Mouse (Mus musculus) kidney, adult 2 months (tissue): Measurements from ENCODE around the gene Prkacb.

Source experiments
- CTCF ChIP-seq: fragments of 200-500 bp; conservative IDR thresholded peaks from 2 replicates; pipeline ENCODE4 v1.5.1; 2011; ENCODE audit warnings: low read depth, mild to moderate bottlenecking, control low read depth, low read length, moderate library complexity, mixed read lengths; ENCODE audit not compliant: insufficient read depth, insufficient read length
- POLR2A ChIP-seq: fragments of 200-500 bp; IDR thresholded peaks from one replicate; pipeline ENCODE4 v1.6.1; 2011; ENCODE audit warnings: low read depth, low read length, control low read depth

- TF ChIP-seq POLR2A = no peak
- TF ChIP-seq CTCF = no peak
Measured at GRCm38 (mm10) chr3:146848112-146848511, 35.3 kb upstream of the Prkacb start.
